Mouse (Mus musculus) cerebellum, adult 8-10 months (tissue): Measurements from ENCODE around the gene Med15.

ENCODE experiments used
- DNase-seq: peaks from one replicate; pipeline ENCODE4 v3.0.0; 2022

Med15 gene

GRCm38 (mm10) chr16:17732021-17732420 is 670 bp downstream of the Med15 start:
- DNase-seq, result no peak

GRCm38 (mm10) chr16:17729974-17730373 is 2.7 kb downstream of the Med15 start:
- no peak for DNase-seq

GRCm38 (mm10) chr16:17727179-17727861 is 5.4 kb downstream of the Med15 start:
- DNase-seq, result no peak

- DNase-seq, result no peak
These were observed 8.2 kb downstream of the Med15 start for GRCm38 (mm10) chr16:17724448-17724847.

GRCm38 (mm10) chr16:17723325-17723626 is 9.4 kb downstream of the Med15 start:
- no peak for DNase-seq

GRCm38 (mm10) chr16:17722461-17723324 is 10.0 kb downstream of the Med15 start:
- peak; percentile 84 for DNase-seq

GRCm38 (mm10) chr16:17721822-17722460 is 10.8 kb downstream of the Med15 start:
- DNase-seq, result no peak

- DNase-seq, result no peak
These were observed 11.4 kb downstream of the Med15 start for GRCm38 (mm10) chr16:17721114-17721808.

GRCm38 (mm10) chr16:17717791-17718190 is 14.9 kb downstream of the Med15 start:
- DNase-seq, result no peak

- no peak for DNase-seq
These were observed 25.1 kb downstream of the Med15 start for GRCm38 (mm10) chr16:17707541-17707940.

GRCm38 (mm10) chr16:17701043-17701405 is 31.7 kb downstream of the Med15 start:
- DNase-seq, result no peak

- no peak for DNase-seq
These were observed 32.2 kb downstream of the Med15 start for GRCm38 (mm10) chr16:17700386-17701042.

GRCm38 (mm10) chr16:17694860-17695259 is 37.8 kb downstream of the Med15 start:
- no peak for DNase-seq

- DNase-seq, result no peak
These were observed 62.8 kb downstream of the Med15 start for GRCm38 (mm10) chr16:17669886-17670285.

- no peak for DNase-seq
These were observed 67.1 kb downstream of the Med15 start for GRCm38 (mm10) chr16:17665568-17665967.

- no peak for DNase-seq
These were observed 76.3 kb downstream of the Med15 start for GRCm38 (mm10) chr16:17656212-17656871.

GRCm38 (mm10) chr16:17654188-17654795 is 78.4 kb downstream of the Med15 start:
- DNase-seq, result no peak

GRCm38 (mm10) chr16:17653601-17654000 is 79.1 kb downstream of the Med15 start:
- no peak for DNase-seq

- no peak for DNase-seq
These were observed 80.1 kb downstream of the Med15 start for GRCm38 (mm10) chr16:17652607-17653006.

- no peak for DNase-seq
These were observed 82.0 kb downstream of the Med15 start for GRCm38 (mm10) chr16:17650711-17651110.

- no peak for DNase-seq
These were observed 82.6 kb downstream of the Med15 start for GRCm38 (mm10) chr16:17649925-17650605.
